Mouse (Mus musculus): ENCODE measurements around the gene Pcp4l1. TPM values are rescaled to one million over a fixed set of nuclear protein-coding genes. Genes with fewer than 3 reads are reported as not detected.
"Not testable (repeated sequence)": the region's sequence is repeated elsewhere in the genome, so short reads cannot be mapped to it uniquely, and the experiment has no call there.

Pcp4l1 gene
- polyA plus RNA-seq, 1 experiment from 2014 or later: 9.7 TPM

DNA sequence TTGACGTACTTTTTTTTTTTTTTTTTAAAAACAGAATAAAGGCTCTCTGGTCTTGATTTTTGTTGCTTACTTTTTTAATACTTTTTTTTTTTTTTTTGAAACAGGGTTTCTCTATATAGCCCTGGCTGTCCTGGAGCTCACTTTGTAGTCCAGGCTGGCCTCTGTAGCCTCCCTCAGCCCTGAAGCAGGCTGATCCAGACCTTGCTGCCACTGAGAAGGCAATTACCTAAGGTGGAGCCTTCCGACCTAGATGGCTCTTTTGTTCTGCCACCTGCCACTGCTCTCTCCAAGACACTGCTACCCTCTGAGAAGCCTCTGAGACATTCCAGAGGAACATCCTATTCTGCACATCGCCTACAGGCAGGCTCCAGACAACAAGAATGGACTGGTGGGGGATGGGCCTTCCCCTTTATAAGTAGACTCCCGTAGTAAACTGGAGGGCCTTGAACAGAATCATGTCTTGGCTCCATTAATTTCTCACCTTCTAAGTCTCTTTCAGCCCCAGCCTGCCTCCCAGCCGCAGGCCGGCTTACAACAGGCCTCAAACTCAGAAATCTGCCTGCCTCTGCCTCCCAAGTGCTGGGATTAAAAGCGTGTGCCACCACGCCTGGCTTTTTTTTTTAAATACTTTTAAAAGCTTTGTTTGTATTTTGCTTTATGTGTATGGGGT, 58.4 kb downstream of the Pcp4l1 start:
- not testable (repeated sequence) for H3K4me3 ChIP-seq (ENCODE audit: low read depth, low read length); H3K27ac ChIP-seq (ENCODE audit: low read depth, low read length); H3K9me3 ChIP-seq (replicated peaks; ENCODE audit: control insufficient read depth, low read length); H3K27me3 ChIP-seq (replicated peaks; ENCODE audit: control insufficient read depth, insufficient read depth, low read length); H3K9ac ChIP-seq (ENCODE audit: low read length); H3K4me1 ChIP-seq (ENCODE audit: control insufficient read depth, insufficient read depth, low read length); DNase-seq (ENCODE audit: low spot score); H3K4me2 ChIP-seq (ENCODE audit: low read length); ATAC-seq
- peaks cover 79% of the 10 kb centered on the region for H3K36me3 ChIP-seq (ENCODE audit: control insufficient read depth, insufficient read depth, low read length)
- 89% methylated on average over 8 of the region's 8 CpGs for WGBS

GRCm38 (mm10) chr1:171135600-171135999, 60.5 kb downstream of the Pcp4l1 start:
- H3K9me3 ChIP-seq (replicated peaks; ENCODE audit: control insufficient read depth, low read length): no peaks in the 10 kb centered on the region
- no peaks in the 10 kb centered on the region for H3K27me3 ChIP-seq (replicated peaks; ENCODE audit: control insufficient read depth, insufficient read depth, low read length)
- no peaks in the 10 kb centered on the region for H3K4me1 ChIP-seq (ENCODE audit: control insufficient read depth, insufficient read depth, low read length)
- H3K9ac ChIP-seq (ENCODE audit: low read length): no peak overlapping the region
- H3K36me3 ChIP-seq (ENCODE audit: control insufficient read depth, insufficient read depth, low read length): peaks cover 74% of the 10 kb centered on the region
- H3K4me2 ChIP-seq (ENCODE audit: low read length): no peak overlapping the region
- no peak overlapping the region for H3K4me3 ChIP-seq (ENCODE audit: low read depth, low read length)
- no peak overlapping the region for H3K27ac ChIP-seq (ENCODE audit: low read depth, low read length)
- DNase-seq (ENCODE audit: low spot score): no peak
- ATAC-seq: no peak
- 99% methylated on average over 2 of the region's 2 CpGs for WGBS

DNA sequence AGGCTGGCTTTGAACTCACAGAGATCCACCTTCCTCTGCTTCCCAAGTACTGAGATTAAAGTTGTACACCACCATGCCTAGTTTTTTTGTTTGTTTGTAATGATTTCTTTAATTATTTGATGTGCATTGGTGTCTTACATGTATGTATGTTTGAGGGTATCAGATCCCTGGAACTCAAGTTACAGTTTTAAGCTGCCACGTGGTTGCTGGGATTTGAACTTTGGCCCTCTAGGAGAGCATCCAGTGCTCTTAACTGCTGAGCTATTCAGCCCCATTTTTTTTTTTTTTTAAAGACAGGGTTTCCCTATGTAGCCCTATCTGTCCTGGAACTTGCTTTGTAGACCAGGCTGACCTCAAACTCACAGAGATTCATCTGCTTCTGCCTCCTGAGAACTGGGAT, 65.1 kb downstream of the Pcp4l1 start:
- no peaks in the 10 kb centered on the region for H3K27me3 ChIP-seq (replicated peaks; ENCODE audit: control insufficient read depth, insufficient read depth, low read length)
- H3K9ac ChIP-seq (ENCODE audit: low read length): no peak overlapping the region
- no peak for DNase-seq (ENCODE audit: low spot score)
- peaks cover 72% of the 10 kb centered on the region for H3K36me3 ChIP-seq (ENCODE audit: control insufficient read depth, insufficient read depth, low read length)
- H3K4me1 ChIP-seq (ENCODE audit: control insufficient read depth, insufficient read depth, low read length): no peaks in the 10 kb centered on the region
- no peaks in the 10 kb centered on the region for H3K9me3 ChIP-seq (replicated peaks; ENCODE audit: control insufficient read depth, low read length)
- H3K27ac ChIP-seq (ENCODE audit: low read depth, low read length): no peak overlapping the region
- H3K4me3 ChIP-seq (ENCODE audit: low read depth, low read length): no peak overlapping the region
- 95% methylated on average over 1 of the region's 1 CpGs for WGBS
- no peak overlapping the region for H3K4me2 ChIP-seq (ENCODE audit: low read length)
- ATAC-seq: no peak

GRCm38 (mm10) chr1:171129251-171129650, 66.8 kb downstream of the Pcp4l1 start:
- 71% methylated on average over 7 of the region's 7 CpGs for WGBS
- no peak overlapping the region for H3K4me2 ChIP-seq (ENCODE audit: low read length)
- H3K4me3 ChIP-seq (ENCODE audit: low read depth, low read length): no peak overlapping the region
- peaks cover 55% of the 10 kb centered on the region for H3K36me3 ChIP-seq (ENCODE audit: control insufficient read depth, insufficient read depth, low read length)
- ATAC-seq (no peak), DNase-seq (ENCODE audit: low spot score) (no peak)
- H3K9ac ChIP-seq (ENCODE audit: low read length): no peak overlapping the region
- no peaks in the 10 kb centered on the region for H3K4me1 ChIP-seq (ENCODE audit: control insufficient read depth, insufficient read depth, low read length)
- H3K27ac ChIP-seq (ENCODE audit: low read depth, low read length): no peak overlapping the region
- no peaks in the 10 kb centered on the region for H3K27me3 ChIP-seq (replicated peaks; ENCODE audit: control insufficient read depth, insufficient read depth, low read length)
- no peaks in the 10 kb centered on the region for H3K9me3 ChIP-seq (replicated peaks; ENCODE audit: control insufficient read depth, low read length)

GRCm38 (mm10) chr1:171124398-171124797, 71.7 kb downstream of the Pcp4l1 start:
- H3K27ac ChIP-seq (ENCODE audit: low read depth, low read length): no peak overlapping the region
- no peaks in the 10 kb centered on the region for H3K9me3 ChIP-seq (replicated peaks; ENCODE audit: control insufficient read depth, low read length)
- ATAC-seq: no peak
- H3K4me3 ChIP-seq (ENCODE audit: low read depth, low read length): no peak overlapping the region
- H3K36me3 ChIP-seq (ENCODE audit: control insufficient read depth, insufficient read depth, low read length): peaks cover 17% of the 10 kb centered on the region
- WGBS: 91% methylated on average over 5 of the region's 5 CpGs
- H3K27me3 ChIP-seq (replicated peaks; ENCODE audit: control insufficient read depth, insufficient read depth, low read length): no peaks in the 10 kb centered on the region
- no peak overlapping the region for H3K4me2 ChIP-seq (ENCODE audit: low read length)
- H3K9ac ChIP-seq (ENCODE audit: low read length): no peak overlapping the region
- H3K4me1 ChIP-seq (ENCODE audit: control insufficient read depth, insufficient read depth, low read length): no peaks in the 10 kb centered on the region
- no peak for DNase-seq (ENCODE audit: low spot score)

Other genes with a start within 250 kb of the Pcp4l1 start
- 0.52 and 1.5 TPM in 2 replicates for gene Fcgr2b, start 219.7 kb downstream of the Pcp4l1 start, polyA plus RNA-seq (2014; fragmentation: Nextera tagmentation; extraction: Ambion mirVana)
- gene Fcgr4, start 177.3 kb downstream of the Pcp4l1 start, polyA plus RNA-seq (2014; fragmentation: Nextera tagmentation; extraction: Ambion mirVana): 0.41 and 0.50 TPM in 2 replicates
- 8.3 and 11.5 TPM in 2 replicates for gene Fcgr3, start 131.3 kb downstream of the Pcp4l1 start, polyA plus RNA-seq (2014; fragmentation: Nextera tagmentation; extraction: Ambion mirVana)
- gene Cfap126, start 82.3 kb downstream of the Pcp4l1 start, polyA plus RNA-seq (2014; fragmentation: Nextera tagmentation; extraction: Ambion mirVana): 7.2 and 8.8 TPM in 2 replicates
- gene Sdhc, start 45.7 kb downstream of the Pcp4l1 start, polyA plus RNA-seq (2014; fragmentation: Nextera tagmentation; extraction: Ambion mirVana): 301 and 310 TPM in 2 replicates
- gene Mpz, start 45.6 kb downstream of the Pcp4l1 start, polyA plus RNA-seq (2014; fragmentation: Nextera tagmentation; extraction: Ambion mirVana): 0.09 and 0.22 TPM in 2 replicates
- gene Nr1i3, start 17.7 kb upstream of the Pcp4l1 start, polyA plus RNA-seq (2014; fragmentation: Nextera tagmentation; extraction: Ambion mirVana): 0.13 and 0.36 TPM in 2 replicates
- 45.0 and 49.2 TPM in 2 replicates for gene Tomm40l, start 26.2 kb upstream of the Pcp4l1 start, polyA plus RNA-seq (2014; fragmentation: Nextera tagmentation; extraction: Ambion mirVana)
- 0.88 and 1.9 TPM in 2 replicates for gene Apoa2, start 28.8 kb upstream of the Pcp4l1 start, polyA plus RNA-seq (2014; fragmentation: Nextera tagmentation; extraction: Ambion mirVana)
- 25.1 and 31.5 TPM in 2 replicates for gene Fcer1g, start 38.1 kb upstream of the Pcp4l1 start, polyA plus RNA-seq (2014; fragmentation: Nextera tagmentation; extraction: Ambion mirVana)
- gene Adamts4, start 54.2 kb upstream of the Pcp4l1 start, polyA plus RNA-seq (2014; fragmentation: Nextera tagmentation; extraction: Ambion mirVana): 2.5 and 3.9 TPM in 2 replicates
- gene Ndufs2, start 55.1 kb upstream of the Pcp4l1 start, polyA plus RNA-seq (2014; fragmentation: Nextera tagmentation; extraction: Ambion mirVana): 244 and 260 TPM in 2 replicates
- 74.9 and 94.2 TPM in 2 replicates for gene B4galt3, start 74.1 kb upstream of the Pcp4l1 start, polyA plus RNA-seq (2014; fragmentation: Nextera tagmentation; extraction: Ambion mirVana)
- gene Ppox, start 84.9 kb upstream of the Pcp4l1 start, polyA plus RNA-seq (2014; fragmentation: Nextera tagmentation; extraction: Ambion mirVana): 41.4 and 46.0 TPM in 2 replicates
- 89.9 and 104 TPM in 2 replicates for gene Usp21, start 91.7 kb upstream of the Pcp4l1 start, polyA plus RNA-seq (2014; fragmentation: Nextera tagmentation; extraction: Ambion mirVana)
- 119 and 127 TPM in 2 replicates for gene Ufc1, start 98.8 kb upstream of the Pcp4l1 start, polyA plus RNA-seq (2014; fragmentation: Nextera tagmentation; extraction: Ambion mirVana)
- 53.9 and 60.5 TPM in 2 replicates for gene Dedd, start 132.9 kb upstream of the Pcp4l1 start, polyA plus RNA-seq (2014; fragmentation: Nextera tagmentation; extraction: Ambion mirVana)
- 45.9 and 46.0 TPM in 2 replicates for gene Nit1, start 149.4 kb upstream of the Pcp4l1 start, polyA plus RNA-seq (2014; fragmentation: Nextera tagmentation; extraction: Ambion mirVana)
- gene Pfdn2, start 149.4 kb upstream of the Pcp4l1 start, polyA plus RNA-seq (2014; fragmentation: Nextera tagmentation; extraction: Ambion mirVana): 78.3 and 82.6 TPM in 2 replicates
- 3.0 and 5.2 TPM in 2 replicates for gene Klhdc9, start 164.5 kb upstream of the Pcp4l1 start, polyA plus RNA-seq (2014; fragmentation: Nextera tagmentation; extraction: Ambion mirVana)
- 0.11 and 0.32 TPM in 2 replicates for gene Nectin4, start 173.8 kb upstream of the Pcp4l1 start, polyA plus RNA-seq (2014; fragmentation: Nextera tagmentation; extraction: Ambion mirVana)
- 0.28 and 0.39 TPM in 2 replicates for gene Arhgap30, start 192.7 kb upstream of the Pcp4l1 start, polyA plus RNA-seq (2014; fragmentation: Nextera tagmentation; extraction: Ambion mirVana)
- gene Usf1, start 215.0 kb upstream of the Pcp4l1 start, polyA plus RNA-seq (2014; fragmentation: Nextera tagmentation; extraction: Ambion mirVana): 212 and 263 TPM in 2 replicates
- gene Tstd1, start 222.6 kb upstream of the Pcp4l1 start, polyA plus RNA-seq (2014; fragmentation: Nextera tagmentation; extraction: Ambion mirVana): 4.5 and 4.8 TPM in 2 replicates
- 3.0 and 6.9 TPM in 2 replicates for gene F11r, start 241.3 kb upstream of the Pcp4l1 start, polyA plus RNA-seq (2014; fragmentation: Nextera tagmentation; extraction: Ambion mirVana)

All from forebrain, embryonic 14.5 days (tissue).